Mouse (Mus musculus): Measurements from ENCODE around the gene Gpr137b. TPM values are rescaled to one million over a fixed set of nuclear protein-coding genes. Genes with fewer than 3 reads are reported as not detected.
"Not testable (repeated sequence)": the region's sequence is repeated elsewhere in the genome, so short reads cannot be mapped to it uniquely, and the experiment has no call there.

Gpr137b gene
- total RNA-seq, 2 experiments from 2014 or later, result 6.1 TPM

- intact Hi-C loops (cut with DNase I); DNase-seq: not testable (repeated sequence)
These were observed 22.4 kb downstream of the Gpr137b start for GRCm38 (mm10) chr13:13371436-13371835.

GRCm38 (mm10) chr13:13366371-13366770 is 27.4 kb downstream of the Gpr137b start:
- DNase-seq; intact Hi-C loops (cut with DNase I): not testable (repeated sequence)

GRCm38 (mm10) chr13:13363536-13363935 is 30.3 kb downstream of the Gpr137b start:
- DNase-seq; intact Hi-C loops (cut with DNase I): not testable (repeated sequence)

DNA sequence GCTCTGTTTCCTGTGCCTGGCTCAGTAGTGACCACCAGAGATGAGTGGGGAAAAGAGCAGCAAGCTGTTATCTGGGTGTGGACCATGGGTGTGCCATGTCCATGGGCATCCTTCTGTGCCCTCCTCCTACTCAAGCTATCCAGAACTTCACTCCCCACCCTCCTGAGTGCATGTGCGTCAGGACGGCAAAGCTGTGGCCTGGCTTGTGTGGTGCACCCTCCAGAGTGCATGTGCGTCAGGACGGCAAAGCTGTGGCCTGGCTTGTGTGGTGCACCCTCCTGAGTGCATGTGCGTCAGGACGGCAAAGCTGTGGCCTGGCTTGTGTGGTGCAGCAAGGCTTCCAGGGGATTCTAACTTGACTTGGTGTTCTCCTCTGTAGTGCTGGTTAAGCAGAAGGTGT is 31.6 kb downstream of the Gpr137b start:
- intact Hi-C loops (cut with DNase I); DNase-seq: not testable (repeated sequence)

GRCm38 (mm10) chr13:13360045-13360444 is 33.8 kb downstream of the Gpr137b start:
- DNase-seq, result not testable (repeated sequence)

DNA sequence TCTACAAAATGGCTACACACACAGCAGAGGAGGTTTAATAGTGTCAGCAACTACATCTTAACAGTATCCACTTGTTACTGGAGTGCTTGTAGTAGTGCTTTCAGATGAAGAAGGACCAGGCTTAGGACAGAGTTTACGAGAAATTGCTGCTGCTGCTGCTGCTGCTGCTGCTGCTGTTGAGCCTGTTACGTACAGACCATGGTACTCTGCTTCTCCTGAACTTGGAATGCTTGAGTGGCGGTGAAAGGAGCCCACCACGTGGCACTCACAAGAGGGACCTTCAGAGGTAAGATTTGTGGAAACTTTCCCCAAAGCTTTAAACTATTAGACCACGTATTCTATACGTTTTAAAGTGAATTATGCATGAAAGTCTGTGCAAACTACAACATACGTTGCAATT is 35.2 kb downstream of the Gpr137b start:
- intact Hi-C loops (cut with DNase I); DNase-seq: not testable (repeated sequence)

More at GRCm38 (mm10) chr13:13360045-13360444, 33.8 kb downstream of the Gpr137b start:
- intact Hi-C loops (cut with DNase I), result not testable (repeated sequence)

- intact Hi-C loops (cut with DNase I); DNase-seq: not testable (repeated sequence)
These were observed 35.7 kb downstream of the Gpr137b start for GRCm38 (mm10) chr13:13358097-13358496.

DNA sequence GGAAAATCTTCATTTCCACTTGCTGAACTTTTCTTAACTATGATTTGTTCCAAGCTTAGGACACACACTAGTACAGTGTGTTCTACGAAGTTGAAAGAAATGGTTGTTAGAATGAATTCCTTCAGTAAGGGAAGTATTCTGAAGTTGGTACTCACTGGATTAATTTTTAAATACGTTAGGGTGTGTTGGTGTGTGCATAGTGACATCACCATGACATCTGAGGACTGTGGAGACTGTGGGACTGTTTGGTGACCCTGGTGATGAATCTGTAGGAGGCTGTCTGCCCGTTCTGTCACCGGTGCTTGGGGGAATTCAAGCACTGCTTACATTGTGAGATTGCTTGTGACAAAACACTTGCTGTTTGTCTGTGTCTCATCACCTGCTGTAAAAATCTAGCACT is 41.7 kb downstream of the Gpr137b start:
- intact Hi-C loops (cut with DNase I); DNase-seq: not testable (repeated sequence)

- intact Hi-C loops (cut with DNase I); DNase-seq: not testable (repeated sequence)
These were observed 43.1 kb downstream of the Gpr137b start for GRCm38 (mm10) chr13:13350681-13351080.

- peak; percentile 71 to 80 for DNase-seq
- intact Hi-C loops (cut with DNase I), result loop anchor here (2.0 kb wide), 1 partner anchor 66 kb away; no protein-coding TSS in a partner anchor
These were observed 44.5 kb downstream of the Gpr137b start for GRCm38 (mm10) chr13:13349288-13349687.

DNA sequence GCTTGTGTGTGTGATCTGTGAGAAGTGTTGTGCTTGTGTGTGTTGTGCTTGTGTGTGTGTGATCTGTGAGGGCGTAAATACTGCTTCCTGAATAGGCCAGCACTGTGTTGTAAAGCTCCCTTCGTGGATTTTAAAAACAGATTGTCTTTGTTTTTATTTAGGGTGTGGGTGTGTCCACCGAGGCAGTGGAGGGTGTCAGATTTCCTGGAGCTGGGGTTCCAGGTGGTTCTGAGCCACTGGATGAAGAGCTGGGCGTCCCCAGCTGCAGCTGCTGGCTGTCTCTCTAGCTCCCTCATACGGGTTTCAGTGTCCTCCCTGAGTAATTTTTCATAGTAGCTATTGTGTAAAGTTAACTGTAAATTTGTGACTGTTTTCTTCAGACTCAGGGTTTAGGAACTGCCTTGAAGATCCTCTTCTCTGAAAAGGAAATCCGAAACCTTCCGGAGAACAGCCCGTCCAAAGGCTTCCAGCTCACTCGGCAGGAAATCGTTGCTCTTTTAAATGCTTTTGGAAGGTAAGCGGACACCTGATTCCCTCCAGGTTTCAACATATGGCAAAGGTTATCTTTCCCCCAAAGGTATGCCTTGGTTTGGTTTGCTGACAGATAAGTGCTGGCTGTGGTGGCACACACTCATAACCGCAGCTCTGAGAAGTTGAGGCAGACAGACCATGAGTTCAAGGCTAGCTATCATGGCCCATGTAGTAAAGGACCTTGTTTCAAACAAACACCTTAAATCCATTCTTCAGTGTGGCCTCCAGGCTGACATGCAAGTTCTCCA is 46.0 kb downstream of the Gpr137b start:
- intact Hi-C loops (cut with DNase I), result loop anchor here (2.0 kb wide), 1 partner anchor 67 kb away; no protein-coding TSS in a partner anchor

DNA sequence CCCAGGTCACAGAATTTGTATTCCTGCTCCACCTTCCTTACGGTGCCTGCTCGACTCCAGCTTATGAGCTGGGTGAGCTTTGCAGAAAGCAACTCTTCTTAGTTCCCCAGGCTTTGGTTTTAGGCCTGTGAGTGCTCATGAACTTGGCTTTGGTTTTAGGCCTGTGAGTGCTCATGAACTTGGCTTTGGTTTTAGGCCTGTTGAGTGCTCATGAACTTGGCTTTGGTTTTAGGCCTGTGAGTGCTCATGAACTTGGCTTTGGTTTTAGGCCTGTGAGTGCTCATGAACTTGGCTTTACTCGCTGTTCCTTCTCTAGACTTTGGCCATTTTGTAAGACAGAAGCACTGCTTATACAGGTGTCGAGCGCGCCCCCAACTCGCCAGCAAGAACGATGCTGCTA is 56.5 kb downstream of the Gpr137b start:
- intact Hi-C loops (cut with DNase I); DNase-seq: not testable (repeated sequence)

More for the DNA sequence above, 46.0 kb downstream of the Gpr137b start:
- DNase-seq, result not testable (repeated sequence)

DNA sequence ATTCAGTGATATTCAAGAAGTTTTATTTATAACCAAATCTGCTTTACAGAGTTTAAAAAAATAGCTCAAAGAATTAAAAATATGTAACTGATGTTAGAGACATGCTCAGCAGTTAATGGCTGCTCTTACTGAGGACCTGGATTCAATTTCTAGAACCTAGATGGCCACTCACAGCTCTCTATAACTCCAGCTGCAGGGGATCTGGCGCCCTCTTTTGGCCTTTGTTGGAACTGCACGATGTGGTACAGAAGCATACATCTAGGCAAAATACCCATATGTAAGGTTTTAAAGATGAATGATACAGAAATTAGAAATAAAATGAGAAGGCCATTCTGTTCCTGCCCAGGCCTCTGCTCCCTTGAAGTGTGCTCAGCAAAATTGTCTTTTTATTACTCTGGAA is 64.9 kb downstream of the Gpr137b start:
- intact Hi-C loops (cut with DNase I), result loop anchor here (10.0 kb wide), 1 partner anchor 744 kb away; no protein-coding TSS in a partner anchor
- peak; percentile 49 to 79 for DNase-seq

Other genes starting within 250 kb of the Gpr137b start
- gene Prl2c5, start 211.3 kb downstream of the Gpr137b start, total RNA-seq (2021), result not detected
- 100 to 1,000 TPM in 1 of 2 experiments, 10 to 100 TPM in 1; 81.2 to 107 TPM for gene Nid1, start 43.5 kb upstream of the Gpr137b start, total RNA-seq (2021)
- 10 to 100 TPM in 1 of 2 experiments, 1 to 10 TPM in 1; 7.4 to 13.1 TPM for gene Lyst, start 196.4 kb upstream of the Gpr137b start, total RNA-seq (2021)